Mouse (Mus musculus): ENCODE results near the gene Apip. TPM values are rescaled to one million over a fixed set of nuclear protein-coding genes. Genes with fewer than 3 reads are reported as not detected.

Gene Apip
- total and polyA plus RNA-seq, 2 experiments, result 13.6 to 30.3 TPM

GRCm38 (mm10) chr2:103068602-103069001, 4.9 kb upstream of the Apip start:
- H3K4me3 ChIP-seq (ENCODE audit: insufficient read depth, low read depth, low read length), result no peak overlapping the region
- 71% methylated on average over 1 of the region's 1 CpGs for WGBS
- H3K4me1 ChIP-seq (ENCODE audit: control insufficient read depth, insufficient read depth, low read length), result peaks cover 15% of the 10 kb centered on the region; the same call in 1 of the 2 replicates
- H3K9ac ChIP-seq (ENCODE audit: low read depth, low read length), result no peak overlapping the region
- H3K79me2 ChIP-seq (ENCODE audit: control insufficient read depth, insufficient read depth, low read length), result peaks cover 27% of the 10 kb centered on the region
- no peak overlapping the region for H3K27ac ChIP-seq (replicated peaks; ENCODE audit: insufficient read depth, low read depth, low read length)
- no peak for TF ChIP-seq POLR2A (IDR thresholded peaks at IDR 0.05; ENCODE audit: extremely low read depth, insufficient read depth, low read length)
- no peak for TF ChIP-seq CTCF (IDR thresholded peaks at IDR 0.05; ENCODE audit: low read depth, low read length)
- no peak for DNase-seq (ENCODE audit: extremely low read depth, low read depth, low spot score)
- H3K36me3 ChIP-seq (ENCODE audit: control insufficient read depth, insufficient read depth, low read length), result no peaks in the 10 kb centered on the region
- H3K27me3 ChIP-seq (ENCODE audit: control insufficient read depth, insufficient read depth, low read length), result no peaks in the 10 kb centered on the region

GRCm38 (mm10) chr2:103069752-103070405, 3.6 kb upstream of the Apip start:
- no peaks in the 10 kb centered on the region for H3K36me3 ChIP-seq (ENCODE audit: control insufficient read depth, insufficient read depth, low read length)
- no peak for DNase-seq (ENCODE audit: extremely low read depth, low read depth, low spot score)
- H3K4me1 ChIP-seq (ENCODE audit: control insufficient read depth, insufficient read depth, low read length), result peaks cover 15% of the 10 kb centered on the region; the same call in 1 of the 2 replicates
- no peak overlapping the region for H3K4me3 ChIP-seq (ENCODE audit: insufficient read depth, low read depth, low read length)
- H3K79me2 ChIP-seq (ENCODE audit: control insufficient read depth, insufficient read depth, low read length), result peaks cover 29% of the 10 kb centered on the region
- WGBS, result 73% methylated on average over 5 of the region's 5 CpGs
- H3K27me3 ChIP-seq (ENCODE audit: control insufficient read depth, insufficient read depth, low read length), result no peaks in the 10 kb centered on the region
- no peak overlapping the region for H3K9ac ChIP-seq (ENCODE audit: low read depth, low read length)
- peak overlapping the region; percentile 52; the same call in 1 of the 2 replicates for H3K27ac ChIP-seq (replicated peaks; ENCODE audit: insufficient read depth, low read depth, low read length)
- no peak for TF ChIP-seq CTCF (IDR thresholded peaks at IDR 0.05; ENCODE audit: low read depth, low read length)
- no peak for TF ChIP-seq POLR2A (IDR thresholded peaks at IDR 0.05; ENCODE audit: extremely low read depth, insufficient read depth, low read length)

GRCm38 (mm10) chr2:103070586-103070985, 2.9 kb upstream of the Apip start:
- Histone ChIP-seq H3K27me3 (ENCODE audit: control insufficient read depth, insufficient read depth, low read length) (no peaks in the 10 kb centered on the region), H3K9ac (ENCODE audit: low read depth, low read length) (no peak overlapping the region)

DNA sequence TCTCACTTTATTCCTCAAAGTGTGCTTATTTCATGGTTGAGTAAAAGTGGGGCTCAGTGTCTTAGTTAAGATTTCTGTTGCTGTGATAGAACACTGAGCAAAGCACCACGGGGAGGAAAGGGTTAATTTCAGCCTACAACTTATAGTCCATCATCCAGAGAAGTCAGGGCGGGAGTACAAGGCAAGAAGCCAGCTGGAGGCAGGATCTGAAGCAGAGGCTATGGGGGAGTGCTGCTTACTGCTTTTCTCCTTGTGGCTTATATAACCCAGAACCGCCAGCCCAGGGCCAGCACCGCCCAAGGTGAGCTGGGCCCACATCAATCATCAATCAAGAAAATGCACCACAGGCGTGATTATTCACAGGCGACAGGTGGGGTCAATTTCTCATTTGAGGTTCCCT, 7.6 kb downstream of the Apip start:
- Histone ChIP-seq H3K36me3 (ENCODE audit: control insufficient read depth, insufficient read depth, low read length) (peaks cover 3% of the 10 kb centered on the region), H3K4me1 (ENCODE audit: control insufficient read depth, insufficient read depth, low read length) (peaks cover 17% of the 10 kb centered on the region), H3K4me3 (ENCODE audit: insufficient read depth, low read depth, low read length) (no peak overlapping the region), H3K27me3 (ENCODE audit: control insufficient read depth, insufficient read depth, low read length) (no peaks in the 10 kb centered on the region), H3K9ac (ENCODE audit: low read depth, low read length) (no peak overlapping the region), H3K79me2 (ENCODE audit: control insufficient read depth, insufficient read depth, low read length) (peaks cover 8% of the 10 kb centered on the region; the same call in 1 of the 2 replicates), H3K27ac (replicated peaks; ENCODE audit: insufficient read depth, low read depth, low read length) (peak overlapping the region; percentile 53)
- DNase-seq (ENCODE audit: extremely low read depth, low read depth, low spot score), result no peak
- TF ChIP-seq POLR2A (IDR thresholded peaks at IDR 0.05; ENCODE audit: extremely low read depth, insufficient read depth, low read length) (no peak), CTCF (IDR thresholded peaks at IDR 0.05; ENCODE audit: low read depth, low read length) (no peak)
- 27% methylated on average over 6 of the region's 6 CpGs for WGBS

More at GRCm38 (mm10) chr2:103070586-103070985, 2.9 kb upstream of the Apip start:
- Histone ChIP-seq H3K27ac (replicated peaks; ENCODE audit: insufficient read depth, low read depth, low read length) (peak overlapping the region; percentile 52; the same call in 1 of the 2 replicates), H3K4me1 (ENCODE audit: control insufficient read depth, insufficient read depth, low read length) (peaks cover 15% of the 10 kb centered on the region; the same call in 1 of the 2 replicates), H3K79me2 (ENCODE audit: control insufficient read depth, insufficient read depth, low read length) (peaks cover 32% of the 10 kb centered on the region), H3K36me3 (ENCODE audit: control insufficient read depth, insufficient read depth, low read length) (no peaks in the 10 kb centered on the region), H3K4me3 (ENCODE audit: insufficient read depth, low read depth, low read length) (no peak overlapping the region)
- WGBS, result 20% methylated on average over 3 of the region's 3 CpGs
- DNase-seq (ENCODE audit: extremely low read depth, low read depth, low spot score), result peak; percentile 83
- TF ChIP-seq CTCF (IDR thresholded peaks at IDR 0.05; ENCODE audit: low read depth, low read length) (no peak), POLR2A (IDR thresholded peaks at IDR 0.05; ENCODE audit: extremely low read depth, insufficient read depth, low read length) (no peak)

- Histone ChIP-seq H3K79me2 (ENCODE audit: control insufficient read depth, insufficient read depth, low read length) (peaks cover 8% of the 10 kb centered on the region; the same call in 1 of the 2 replicates), H3K4me1 (ENCODE audit: control insufficient read depth, insufficient read depth, low read length) (peaks cover 17% of the 10 kb centered on the region), H3K36me3 (ENCODE audit: control insufficient read depth, insufficient read depth, low read length) (peaks cover 4% of the 10 kb centered on the region), H3K27ac (replicated peaks; ENCODE audit: insufficient read depth, low read depth, low read length) (peak overlapping the region; percentile 93), H3K27me3 (ENCODE audit: control insufficient read depth, insufficient read depth, low read length) (no peaks in the 10 kb centered on the region), H3K4me3 (ENCODE audit: insufficient read depth, low read depth, low read length) (no peak overlapping the region; the same call in 1 of the 2 replicates), H3K9ac (ENCODE audit: low read depth, low read length) (peak overlapping the region; percentile 47; the same call in 1 of the 2 replicates)
- peak; percentile 88 for DNase-seq (ENCODE audit: extremely low read depth, low read depth, low spot score)
- WGBS, result 10% methylated on average over 5 of the region's 5 CpGs
- TF ChIP-seq CTCF (IDR thresholded peaks at IDR 0.05; ENCODE audit: low read depth, low read length) (no peak), POLR2A (IDR thresholded peaks at IDR 0.05; ENCODE audit: extremely low read depth, insufficient read depth, low read length) (no peak)
Measured at GRCm38 (mm10) chr2:103081706-103082105, 8.2 kb downstream of the Apip start.

DNA sequence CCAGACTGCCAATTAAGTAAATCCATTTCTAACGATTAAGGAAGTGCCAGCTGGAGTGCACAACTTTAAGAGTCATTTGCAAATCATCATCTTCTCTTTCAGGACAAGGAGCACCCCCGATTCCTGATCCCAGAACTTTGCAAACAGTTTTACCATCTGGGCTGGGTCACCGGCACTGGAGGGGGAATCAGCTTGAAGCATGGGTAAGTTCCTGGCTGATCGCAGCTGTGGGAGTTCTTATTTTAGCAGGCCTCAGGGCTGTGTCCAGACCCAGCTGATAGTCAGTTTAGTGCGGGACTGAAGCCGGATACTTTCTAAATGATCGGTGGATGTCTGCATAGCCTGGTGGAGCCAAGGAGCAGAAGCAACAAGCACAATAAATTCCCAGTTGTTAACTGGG, 9.4 kb downstream of the Apip start:
- no peak overlapping the region; the same call in 1 of the 2 replicates for H3K9ac ChIP-seq (ENCODE audit: low read depth, low read length)
- H3K79me2 ChIP-seq (ENCODE audit: control insufficient read depth, insufficient read depth, low read length), result peaks cover 6% of the 10 kb centered on the region; the same call in 1 of the 2 replicates
- no peaks in the 10 kb centered on the region for H3K27me3 ChIP-seq (ENCODE audit: control insufficient read depth, insufficient read depth, low read length)
- H3K36me3 ChIP-seq (ENCODE audit: control insufficient read depth, insufficient read depth, low read length), result peaks cover 13% of the 10 kb centered on the region
- no peak for TF ChIP-seq POLR2A (IDR thresholded peaks at IDR 0.05; ENCODE audit: extremely low read depth, insufficient read depth, low read length)
- no peak for TF ChIP-seq CTCF (IDR thresholded peaks at IDR 0.05; ENCODE audit: low read depth, low read length)
- H3K27ac ChIP-seq (replicated peaks; ENCODE audit: insufficient read depth, low read depth, low read length), result peak overlapping the region; percentile 74
- H3K4me3 ChIP-seq (ENCODE audit: insufficient read depth, low read depth, low read length), result no peak overlapping the region
- WGBS, result 83% methylated on average over 7 of the region's 7 CpGs
- DNase-seq (ENCODE audit: extremely low read depth, low read depth, low spot score), result no peak
- H3K4me1 ChIP-seq (ENCODE audit: control insufficient read depth, insufficient read depth, low read length), result peaks cover 17% of the 10 kb centered on the region

Data from liver, adult 2 months (tissue).